Mouse (Mus musculus): ENCODE results near the gene Nmt1.

DNA sequence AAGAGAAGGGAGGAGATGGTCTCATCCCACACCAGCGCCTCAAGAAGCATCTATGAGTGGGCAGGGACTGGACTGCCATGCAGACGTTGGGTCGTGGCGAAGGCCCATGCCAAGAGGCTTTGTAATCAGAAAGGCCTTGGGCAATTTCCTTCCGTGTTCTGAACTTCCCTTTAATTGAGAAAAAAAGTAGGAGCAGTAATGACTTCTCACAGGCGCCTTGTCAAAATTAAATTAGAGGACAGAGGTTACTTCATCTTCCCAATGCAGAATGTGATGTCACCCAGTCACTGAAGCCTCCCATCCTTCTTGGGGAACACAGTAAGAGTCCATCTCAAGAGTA, 21.0 kb upstream of the Nmt1 start:
- no peak for TF ChIP-seq CTCF (IDR thresholded peaks at IDR 0.05; ENCODE audit: extremely low read depth, insufficient read depth, low read length)
- TF ChIP-seq POLR2A (IDR thresholded peaks at IDR 0.05; ENCODE audit: extremely low read depth, insufficient read depth, low read length), result no peak
